In the genomic region with DNA sequence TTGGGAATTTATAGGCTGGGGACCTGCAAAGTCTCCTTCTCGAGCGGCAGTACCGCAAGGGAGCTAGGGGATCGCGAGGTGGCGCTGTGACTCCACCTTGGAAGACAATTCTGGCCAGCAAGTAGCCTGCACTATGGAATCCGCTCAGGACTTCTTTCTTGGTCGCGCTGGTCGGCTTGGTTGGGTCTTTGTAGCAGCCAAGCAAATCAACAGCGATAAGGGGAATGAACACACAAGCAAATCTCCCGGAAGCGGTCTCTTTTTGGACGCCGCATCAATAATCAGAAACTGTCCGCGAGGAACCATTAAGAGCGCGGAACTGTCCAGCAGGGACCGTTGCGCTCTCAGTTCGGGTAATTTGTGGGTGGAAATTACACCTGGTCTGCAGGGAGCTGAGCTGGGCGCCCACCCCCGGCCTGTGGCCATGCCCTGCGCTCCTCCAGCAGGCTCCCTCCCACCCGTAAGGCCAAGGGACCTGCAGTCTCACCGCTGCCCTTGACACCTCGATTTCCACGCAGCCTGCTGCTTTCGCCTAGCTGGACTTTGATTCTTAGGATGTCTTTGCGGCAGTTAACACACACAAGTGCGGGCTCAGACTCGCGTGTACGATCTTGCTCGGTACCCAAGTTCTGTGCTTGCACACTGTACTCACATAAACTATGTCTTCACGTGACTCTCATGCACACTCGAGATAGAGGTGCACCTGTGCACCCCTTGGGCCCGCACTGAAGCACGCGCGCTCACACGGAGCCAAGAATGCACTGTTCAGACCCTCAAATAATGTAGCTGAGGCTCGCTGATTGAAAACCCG, we compare ENCODE assay signal across 8 mouse cellular contexts. TPM values are rescaled to one million over a fixed set of nuclear protein-coding genes. Genes with fewer than 3 reads are reported as not detected.
DNase-seq lines count a peak whose midpoint lies in the region; ATAC-seq and TF ChIP-seq lines count a peak whose summit lies in the region.

No protein-coding gene starts in this region.

- peak; percentile 35 for DNase-seq in MEL (ENCODE audit: low read depth, low spot score)
- peak; percentile 86 for DNase-seq in cerebellum, adult 9-11 months
- peak; percentile 86 to 89 for DNase-seq in frontal cortex, postnatal 25 days (ENCODE audit: low spot score in 2 of 2)
- peak; percentile 96 for DNase-seq in hindbrain, embryonic 14.5 days (ENCODE audit: low spot score)
- peak; percentile 65 for DNase-seq in left cerebral cortex, adult 11 months (ENCODE audit: low spot score)
- peak; percentile 88 for DNase-seq in lung, postnatal 36 days
- peak; percentile 87 for DNase-seq in right cerebral cortex, adult 18-20 months
- DNase-seq in urinary bladder, adult 2 months (ENCODE audit: low spot score): peak; percentile 62

- H3K27me3 ChIP-seq in MEL (ENCODE audit: control insufficient read depth in 1 of 2, insufficient read depth in 2 of 2, low read length in 2 of 2): no peaks in the 10 kb centered on the region
- peaks cover 13% of the 10 kb centered on the region; the same call in 1 of the 2 replicates for H3K27me3 ChIP-seq in hindbrain, embryonic 14.5 days (ENCODE audit: control insufficient read depth, insufficient read depth, low read length)

- H3K79me2 ChIP-seq in MEL (ENCODE audit: control insufficient read depth, insufficient read depth, low read length, poor library complexity): no peaks in the 10 kb centered on the region

- no peak overlapping the region for H3K4me3 ChIP-seq in MEL (ENCODE audit: control insufficient read depth in 1 of 2, insufficient read depth in 1 of 2, low read depth in 2 of 2, low read length in 2 of 2)
- peak overlapping the region; percentile 38 for H3K4me3 ChIP-seq in hindbrain, embryonic 14.5 days (replicated peaks; ENCODE audit: low read length)

- no peak for TF ChIP-seq POLR2A in MEL (IDR thresholded peaks at IDR 0.05; ENCODE audit: control insufficient read depth in 1 of 2, insufficient read depth in 1 of 2, low read depth in 1 of 2, low read length in 2 of 2, poor library complexity in 1 of 2)

- TF ChIP-seq EP300 in MEL (IDR thresholded peaks at IDR 0.05; ENCODE audit: low read depth in 1 of 2, low read length in 2 of 2): no peak

- peak; percentile 46 to 81 (median 64) for TF ChIP-seq CTCF in MEL (IDR thresholded peaks at IDR 0.05 in 2 of 3, conservative IDR thresholded peaks at IDR 0.05 in 1 of 3; ENCODE audit: control insufficient read depth in 1 of 3, insufficient read depth in 1 of 3, low read depth in 2 of 3, low read length in 3 of 3, poor library complexity in 1 of 3, severe bottlenecking in 1 of 3)

- peak; percentile 69 for TF ChIP-seq RAD21 in MEL (IDR thresholded peaks at IDR 0.05; ENCODE audit: low read depth, low read length)

- peak; percentile 85 for ATAC-seq in hindbrain, embryonic 14.5 days (ENCODE audit: low FRiP score)

- H3K4me2 ChIP-seq in hindbrain, embryonic 14.5 days (replicated peaks): peak overlapping the region; percentile 92

- no peaks in the 10 kb centered on the region for H3K9me3 ChIP-seq in MEL (replicated peaks; ENCODE audit: insufficient read depth, low read length)
- no peaks in the 10 kb centered on the region for H3K9me3 ChIP-seq in hindbrain, embryonic 14.5 days (ENCODE audit: control insufficient read depth, low read length)

- no peak overlapping the region for H3K9ac ChIP-seq in MEL (ENCODE audit: control insufficient read depth, low read depth, low read length, poor library complexity, severe bottlenecking)
- peak overlapping the region; percentile 65 for H3K9ac ChIP-seq in hindbrain, embryonic 14.5 days

- H3K27ac ChIP-seq in MEL (ENCODE audit: control insufficient read depth, low read depth, low read length): no peak overlapping the region
- peak overlapping the region; percentile 71 for H3K27ac ChIP-seq in hindbrain, embryonic 14.5 days

- H3K36me3 ChIP-seq in MEL (ENCODE audit: control insufficient read depth in 1 of 2, insufficient read depth in 2 of 2, low read length in 2 of 2): no peaks in the 10 kb centered on the region
- H3K36me3 ChIP-seq in hindbrain, embryonic 14.5 days (replicated peaks; ENCODE audit: control insufficient read depth, insufficient read depth): no peaks in the 10 kb centered on the region

- WGBS in hindbrain, embryonic 14.5 days: under 1% methylated on average over 45 of the region's 45 CpGs

- no peaks in the 10 kb centered on the region for H3K4me1 ChIP-seq in MEL (ENCODE audit: control insufficient read depth in 1 of 2, insufficient read depth in 2 of 2, low read length in 2 of 2)
- H3K4me1 ChIP-seq in hindbrain, embryonic 14.5 days (replicated peaks; ENCODE audit: control insufficient read depth, insufficient read depth, low read length): peaks cover 23% of the 10 kb centered on the region

TF ChIP-seq in MEL, 35 proteins besides CTCF, POLR2A, EP300 and RAD21:
- TF ChIP-seq SMC3 (IDR thresholded peaks at IDR 0.05; ENCODE audit: low read depth, low read length) (peak; percentile 55), ZC3H11A (IDR thresholded peaks at IDR 0.05; ENCODE audit: low read depth, low read length) (peak; percentile 38), MYC (IDR thresholded peaks at IDR 0.05; ENCODE audit: low read depth, low read length) (no peak)

RNA-seq across cellular contexts. Expression of a gene that starts 5.9 kb away (rescaled TPM):
- total RNA-seq in MEL (2012; rRNA removed): not detected in 2 replicates
- under 1 TPM in 1 of 2 experiments, not detected in 1; 0.04 TPM for polyA plus RNA-seq in MEL (2012; ENCODE audit: insufficient read depth in 1 of 2, insufficient read length in 2 of 2, low read depth in 1 of 2, low replicate concordance in 2 of 2, missing spikeins in 1 of 2)
- 123 TPM in 2 replicates for polyA plus RNA-seq in hindbrain, embryonic 14.5 days (2014; fragmentation: Nextera tagmentation; extraction: Ambion mirVana)
- polyA plus RNA-seq in urinary bladder, adult 2 months (2012; rRNA removed): 9.6 and 10.6 TPM in 2 replicates

Comparison
In these comparisons a context has a peak if more than half of its experiments do, and no peak if none do; other contexts are left out.
1. DNase-seq: peak in every context shown above with its lines; median percentile 96 in hindbrain, embryonic 14.5 days; 88 in lung, postnatal 36 days; 88 in frontal cortex, postnatal 25 days; 87 in right cerebral cortex, adult 18-20 months; 86 in cerebellum, adult 9-11 months; 65 in left cerebral cortex, adult 11 months; 62 in urinary bladder, adult 2 months; 35 in MEL.
2. RNA of a gene that starts 5.9 kb away (polyA plus RNA-seq): 123 TPM in hindbrain, embryonic 14.5 days; 9.6 to 10.6 TPM in urinary bladder, adult 2 months and 0.04 TPM in MEL; every median in the first group is over 10 times any median in the second.